Mouse (Mus musculus): ENCODE data around the gene 3110040M04Rik. TPM values are rescaled to one million over a fixed set of nuclear protein-coding genes. Genes with fewer than 3 reads are reported as not detected.

3110040M04Rik gene
- total RNA-seq, 2 experiments from 2014 or later = not detected

DNA sequence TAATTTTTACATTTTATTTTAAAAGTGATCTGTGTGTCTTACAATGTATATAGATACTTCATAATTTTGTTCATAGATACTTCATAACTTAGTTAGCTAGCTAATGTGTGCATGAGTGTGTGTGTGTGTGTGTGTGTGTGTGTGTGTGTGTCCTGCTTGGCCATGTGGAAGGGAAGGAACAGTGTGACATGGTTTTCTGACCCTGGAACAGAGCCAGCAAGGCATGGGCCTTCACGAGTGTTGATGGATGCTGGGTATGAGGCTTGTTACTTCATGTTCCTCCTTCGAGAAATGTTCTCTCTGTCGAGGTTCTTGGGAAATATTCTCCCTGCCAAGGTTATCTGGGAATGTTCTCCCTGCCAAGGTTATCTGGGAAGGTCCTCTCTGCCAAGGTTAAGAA, 29.8 kb downstream of the 3110040M04Rik start:
- DNase-seq (ENCODE audit: low spot score in 2 of 2) = no peak

GRCm38 (mm10) chr1:151235574-151235973, 31.7 kb downstream of the 3110040M04Rik start:
- no peak for DNase-seq (ENCODE audit: low spot score in 2 of 2)

DNA sequence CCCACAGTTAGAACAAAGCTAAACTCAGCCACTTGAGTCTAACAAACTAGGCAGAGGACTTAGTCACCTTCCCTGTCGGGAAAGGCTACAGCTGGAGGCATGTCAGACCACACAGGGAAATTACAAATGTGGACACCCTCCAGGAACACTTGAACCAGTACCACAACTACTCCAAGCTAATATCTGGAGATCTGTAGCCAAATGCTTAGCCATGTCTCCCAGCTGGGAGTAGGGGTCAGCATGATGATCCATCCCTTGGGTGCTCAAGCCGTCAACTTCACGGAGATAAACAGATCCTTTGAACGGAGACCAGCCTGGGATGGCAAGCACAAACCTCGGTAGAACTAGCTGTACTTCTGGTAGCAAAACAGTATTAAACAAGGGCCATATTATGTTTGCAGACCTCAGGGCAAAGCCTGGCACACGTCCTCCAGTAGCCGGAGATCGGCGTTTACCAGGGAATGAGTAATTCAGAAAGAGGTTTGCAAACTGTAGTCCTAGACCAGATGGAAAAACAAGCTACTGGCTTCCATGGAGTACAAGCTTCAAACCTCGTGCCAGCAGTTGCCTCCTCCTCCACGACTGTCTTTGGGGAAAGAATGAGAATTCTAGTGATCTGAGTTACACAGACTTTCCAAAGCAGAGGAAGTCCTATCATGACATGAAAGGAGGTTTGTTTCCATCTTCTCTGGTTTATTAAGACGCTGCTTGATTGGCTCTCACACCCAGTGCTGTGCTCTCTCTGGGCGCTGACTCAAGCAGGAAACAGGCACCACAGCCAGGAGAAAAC, 32.4 kb downstream of the 3110040M04Rik start:
- no peak for DNase-seq (ENCODE audit: low spot score in 2 of 2)

- DNase-seq (ENCODE audit: low spot score in 2 of 2) = no peak
Measured at GRCm38 (mm10) chr1:151237780-151238179, 33.9 kb downstream of the 3110040M04Rik start.

- DNase-seq (ENCODE audit: low spot score in 2 of 2) = no peak
Measured at GRCm38 (mm10) chr1:151243332-151243731, 39.4 kb downstream of the 3110040M04Rik start.

GRCm38 (mm10) chr1:151244013-151244412, 40.1 kb downstream of the 3110040M04Rik start:
- no peak for DNase-seq (ENCODE audit: low spot score in 2 of 2)

DNA sequence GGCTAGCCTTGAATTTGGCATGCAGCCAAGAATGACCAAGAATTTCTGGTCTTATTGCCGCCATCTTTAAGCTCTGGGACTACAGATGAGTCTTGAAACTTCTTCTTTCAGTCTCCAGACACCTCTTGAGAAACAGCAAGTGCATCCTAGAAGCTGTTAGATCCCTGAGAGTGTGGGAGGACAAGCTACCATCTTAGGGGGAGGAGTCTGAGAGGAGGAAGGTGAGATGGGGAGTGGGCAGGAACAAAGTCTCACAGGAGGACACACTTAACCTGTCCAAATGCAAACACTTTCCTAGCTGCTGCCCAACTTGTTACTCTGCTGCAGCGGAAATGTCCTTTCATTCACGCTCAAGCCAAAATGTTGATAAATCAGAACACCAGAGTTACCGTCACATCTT, 40.8 kb downstream of the 3110040M04Rik start:
- no peak for DNase-seq (ENCODE audit: low spot score in 2 of 2)

DNA sequence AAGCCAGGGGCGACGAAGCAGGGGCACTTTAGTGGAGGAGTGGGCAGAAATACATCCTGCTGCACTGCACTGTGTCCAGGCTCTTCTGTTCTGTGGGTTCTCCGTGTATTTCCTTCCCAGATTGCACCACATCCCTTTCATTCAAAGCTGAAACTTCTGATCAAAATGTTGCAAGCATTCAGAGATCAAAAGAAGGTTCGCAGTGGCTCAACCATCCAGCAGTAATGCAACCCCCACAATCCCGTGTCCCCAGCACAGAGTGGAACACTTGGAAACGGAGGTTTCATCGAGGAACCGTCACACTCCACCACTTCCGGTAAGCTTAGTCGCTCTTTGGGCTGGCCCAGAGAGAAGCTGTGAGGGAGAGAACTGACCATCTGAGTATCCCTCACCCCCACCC, 41.2 kb downstream of the 3110040M04Rik start:
- no peak for DNase-seq (ENCODE audit: low spot score in 2 of 2)

GRCm38 (mm10) chr1:151245846-151246245, 41.9 kb downstream of the 3110040M04Rik start:
- no peak for DNase-seq (ENCODE audit: low spot score in 2 of 2)

- no peak for DNase-seq (ENCODE audit: low spot score in 2 of 2)
Measured at GRCm38 (mm10) chr1:151250109-151250508, 46.2 kb downstream of the 3110040M04Rik start.

DNA sequence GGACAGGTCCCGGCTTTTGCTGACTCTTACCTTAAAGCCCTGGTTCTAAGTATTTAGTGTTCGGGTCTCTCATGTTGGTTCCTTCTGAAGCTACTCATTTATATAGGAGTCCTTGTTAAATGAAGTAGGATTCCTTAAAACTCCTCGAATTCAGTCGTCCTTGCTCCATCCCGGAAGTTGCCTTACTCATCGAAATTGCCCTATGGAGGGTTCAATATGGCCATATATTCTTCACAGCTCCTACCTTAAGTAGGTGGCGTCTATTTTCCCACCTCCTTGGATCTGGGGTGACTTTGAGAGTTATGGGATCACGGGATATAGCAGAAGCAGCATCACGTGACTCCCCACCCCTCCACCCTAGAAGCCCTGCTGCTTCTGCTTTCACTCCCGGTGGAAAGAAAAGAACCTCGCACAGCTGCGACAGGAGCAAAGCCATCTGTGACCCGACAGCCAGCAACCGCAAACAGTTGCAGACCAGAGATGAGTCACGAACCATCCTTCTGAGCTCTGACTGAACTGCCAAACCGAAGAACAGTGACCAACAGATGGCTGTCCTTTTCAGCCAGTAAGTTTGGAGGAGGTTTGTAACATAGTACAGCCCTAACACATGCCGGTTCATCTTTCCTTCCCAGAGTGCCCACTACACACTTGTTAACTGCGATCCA, 46.7 kb downstream of the 3110040M04Rik start:
- DNase-seq (ENCODE audit: low spot score in 2 of 2) = no peak

DNA sequence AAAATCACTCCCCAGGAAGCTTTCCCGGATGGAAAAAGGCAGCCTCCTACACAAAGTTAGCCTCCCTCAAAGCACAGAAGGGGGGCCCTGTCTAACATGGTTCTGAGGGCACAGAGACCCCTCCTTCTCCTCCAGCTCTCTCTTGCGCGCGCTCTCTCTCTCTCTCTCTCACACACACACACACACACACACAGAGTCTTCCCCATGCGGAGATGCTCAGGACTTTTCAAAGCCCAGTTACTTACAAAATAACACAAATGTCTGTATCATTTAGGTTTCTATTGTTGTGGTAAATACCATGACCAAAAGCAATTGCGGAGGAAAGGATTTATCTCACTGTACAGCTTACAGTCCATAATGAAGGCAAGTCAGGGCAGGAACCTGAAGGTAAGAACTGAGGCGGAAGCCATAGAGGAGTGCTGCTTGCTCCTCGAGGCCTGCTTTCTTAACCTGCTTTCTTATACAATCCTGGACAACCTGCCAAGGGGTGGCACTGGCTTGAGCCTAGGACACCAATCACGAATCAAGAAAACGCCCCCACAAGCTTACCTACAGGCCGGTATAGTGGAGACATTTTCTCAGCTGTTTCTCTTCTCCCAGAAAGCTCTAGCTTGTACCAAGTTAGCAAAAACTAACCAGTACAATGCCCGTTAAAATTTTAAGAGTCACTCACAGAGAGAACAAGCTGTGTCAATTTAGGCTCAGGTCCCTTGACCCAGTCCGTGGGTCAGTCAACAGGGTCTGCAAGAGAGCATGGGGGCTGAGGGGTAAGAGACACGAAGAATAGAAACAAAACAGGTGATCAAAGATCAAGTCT, 47.5 kb downstream of the 3110040M04Rik start:
- DNase-seq (ENCODE audit: low spot score in 2 of 2) = no peak

Other genes starting within 250 kb of the 3110040M04Rik start
- gene Hmcn1, start 210.7 kb upstream of the 3110040M04Rik start, total RNA-seq (2021) = 10 to 100 TPM; 12.3 to 20.5 TPM
- gene Gm47985, start 21.6 kb upstream of the 3110040M04Rik start, total RNA-seq (2021) = not detected
- gene Gm8947, start 11.7 kb upstream of the 3110040M04Rik start, total RNA-seq (2021) = under 1 TPM in 1 of 2 experiments, not detected in 1; 0.17 TPM
- gene Gm47995, start 5.7 kb upstream of the 3110040M04Rik start, total RNA-seq (2021) = not detected
- gene Gm47996, start 6.0 kb downstream of the 3110040M04Rik start, total RNA-seq (2021) = not detected
- 100 to 1,000 TPM; 127 to 187 TPM for gene Ivns1abp, start 140.4 kb downstream of the 3110040M04Rik start, total RNA-seq (2021)
- 10 to 100 TPM; 16.7 to 18.9 TPM for gene Swt1, start 224.3 kb downstream of the 3110040M04Rik start, total RNA-seq (2021)
- 10 to 100 TPM; 21.3 to 21.7 TPM for gene Trmt1l, start 224.4 kb downstream of the 3110040M04Rik start, total RNA-seq (2021)